Mouse (Mus musculus) CH12.LX (cell line): ENCODE data around the gene Cep170. TPM values are rescaled to one million over a fixed set of nuclear protein-coding genes. Genes with fewer than 3 reads are reported as not detected.
A peak's percentile ranks its signal among the peaks of the same experiment; 100 is the strongest.

Experiments used
- DNase-seq: peaks from one replicate; pipeline ENCODE4 v3.0.0-alpha.2; 2013; ENCODE audit errors: extremely low read depth
- H3K27ac ChIP-seq: 2 replicates; pipeline ENCODE4 v1.5.1; 2012; ENCODE audit warnings: low read depth, mild to moderate bottlenecking, control low read depth, moderate library complexity; ENCODE audit not compliant: insufficient read depth
- H3K27me3 ChIP-seq: replicated peaks from 2 replicates; pipeline ENCODE3; 2012; ENCODE audit warnings: inconsistent platforms
- H3K36me3 ChIP-seq, 2 experiments: replicated peaks in 1 of 2; 2 replicates each; pipeline versions ENCODE3 to v1.6.1; 2012; ENCODE audit warnings: inconsistent platforms in 1 of 2, low read length in 1 of 2, mild to moderate bottlenecking in 1 of 2, mixed read lengths in 1 of 2, moderate library complexity in 1 of 2; ENCODE audit not compliant: control insufficient read depth in 1 of 2, insufficient read depth in 1 of 2
- H3K4me1 ChIP-seq, 2 experiments: 2 replicates each; pipeline ENCODE4 v1.6.1; 2012; ENCODE audit warnings: inconsistent platforms in 1 of 2, moderate library complexity in 1 of 2; ENCODE audit not compliant: insufficient read depth in 2 of 2, control insufficient read depth in 1 of 2
- H3K4me2 ChIP-seq: 2 replicates; pipeline ENCODE4 v1.6.1; 2012; ENCODE audit warnings: low read depth, mild to moderate bottlenecking, control low read depth; ENCODE audit not compliant: poor library complexity, insufficient read depth, severe bottlenecking
- H3K4me3 ChIP-seq, 3 experiments: fragments of 150-350 bp in 1 of 3; sonication (generic) in 1 of 3; replicated peaks in 1 of 3; 2 replicates each; pipeline versions ENCODE3 to v1.5.1; 2011 to 2012; ENCODE audit warnings: low read depth in 2 of 3, low read length in 2 of 3, mild to moderate bottlenecking in 2 of 3, moderate library complexity in 2 of 3, control low read depth in 1 of 3, improper control_type of control experiment in 1 of 3, inconsistent platforms in 1 of 3, mixed read lengths in 1 of 3; ENCODE audit not compliant: poor library complexity in 1 of 3
- H3K79me2 ChIP-seq: replicated peaks from 2 replicates; pipeline ENCODE4 v1.6.1; 2012; ENCODE audit warnings: mild to moderate bottlenecking, moderate library complexity; ENCODE audit not compliant: control insufficient read depth, poor library complexity, insufficient read depth, severe bottlenecking; ENCODE audit errors: extremely low read depth
- H3K9ac ChIP-seq: 2 replicates; pipeline ENCODE4 v1.6.1; 2012; ENCODE audit warnings: low read depth, mild to moderate bottlenecking, control low read depth, moderate library complexity; ENCODE audit not compliant: insufficient read depth
- H3K9me3 ChIP-seq: replicated peaks from 2 replicates; pipeline ENCODE3; 2012; ENCODE audit warnings: low read length, inconsistent platforms, mixed read lengths
- BHLHE40 ChIP-seq: IDR thresholded peaks from 2 replicates; pipeline ENCODE4 v1.6.1; 2011; ENCODE audit warnings: mild to moderate bottlenecking, low read depth, low read length, improper control_type of control experiment
- CHD1 ChIP-seq: IDR thresholded peaks from 2 replicates; pipeline ENCODE4 v1.6.1; 2012; ENCODE audit warnings: low read depth, low read length, improper control_type of control experiment, inconsistent platforms
- ELF1 ChIP-seq: IDR thresholded peaks from 2 replicates; pipeline ENCODE4 v1.6.1; 2014; ENCODE audit warnings: low read depth, mild to moderate bottlenecking, inconsistent platforms, low read length, improper control_type of control experiment
- EP300 ChIP-seq: IDR thresholded peaks from 2 replicates; pipeline ENCODE4 v1.6.1; 2011; ENCODE audit warnings: low read length, improper control_type of control experiment
- ETS1 ChIP-seq: conservative IDR thresholded peaks from 2 replicates; pipeline ENCODE4 v1.6.1; 2012; ENCODE audit warnings: low read depth, mild to moderate bottlenecking, inconsistent platforms, low read length, improper control_type of control experiment, moderate library complexity
- HCFC1 ChIP-seq: IDR thresholded peaks from 2 replicates; pipeline ENCODE4 v1.6.1; 2012; ENCODE audit warnings: low read depth, mild to moderate bottlenecking, inconsistent platforms, low read length, improper control_type of control experiment
- JUND ChIP-seq: conservative IDR thresholded peaks from 2 replicates; pipeline ENCODE4 v1.6.1; 2011; ENCODE audit warnings: low read depth, low read length, improper control_type of control experiment
- KAT2A ChIP-seq: IDR thresholded peaks from 2 replicates; pipeline ENCODE4 v1.6.1; 2012; ENCODE audit warnings: low read length, improper control_type of control experiment, inconsistent platforms; ENCODE audit not compliant: insufficient replicate concordance
- MAX ChIP-seq: IDR thresholded peaks from 2 replicates; pipeline ENCODE4 v1.6.1; 2011; ENCODE audit warnings: low read length, improper control_type of control experiment
- MXI1 ChIP-seq: IDR thresholded peaks from 2 replicates; pipeline ENCODE4 v1.6.1; 2011; ENCODE audit warnings: mild to moderate bottlenecking, low read depth, low read length, improper control_type of control experiment
- MYC ChIP-seq: IDR thresholded peaks from 2 replicates; pipeline ENCODE4 v1.6.1; 2011; ENCODE audit warnings: low read depth, mild to moderate bottlenecking, improper control_type of control experiment, low read length
- NRF1 ChIP-seq: IDR thresholded peaks from 2 replicates; pipeline ENCODE4 v1.6.1; 2014; ENCODE audit warnings: low read depth, mild to moderate bottlenecking, inconsistent platforms, low read length, improper control_type of control experiment, moderate library complexity
- POLR2A ChIP-seq: IDR thresholded peaks from 2 replicates; pipeline ENCODE4 v1.6.1; 2011; ENCODE audit warnings: low read depth, mild to moderate bottlenecking, improper control_type of control experiment, low read length
- POLR2AphosphoS2 ChIP-seq: IDR thresholded peaks from 2 replicates; pipeline ENCODE4 v1.6.1; 2011; ENCODE audit warnings: low read depth, low read length, improper control_type of control experiment
- dilution Hi-C: fragments of 300-500 bp; cut with MboI; formaldehyde crosslinking; loops from 2 replicates; pipeline ENCODE4 v1.14.3; 2020; ENCODE audit warnings: low sequenced_read_pairs; ENCODE audit not compliant: extremely low pct_unique_long_range_greater_than_20kb, extremely low pct_ligation_motif_present
- in situ Hi-C: fragments of 300-500 bp; cut with MboI; formaldehyde crosslinking; loops from 3 replicates; pipeline ENCODE4 v1.14.3; 2019; ENCODE audit warnings: low sequenced_read_pairs, low pct_ligation_motif_present, low pct_unique_long_range_greater_than_20kb, mixed read lengths
- polyA plus RNA-seq: library from polyadenylated mRNA; unstranded; fragments of >175 nt; gene quantifications from 2 replicates; pipeline ENCODE4 v1.2.1, GENCODE M21; 2012; ENCODE audit warnings: low read depth; ENCODE audit not compliant: insufficient read length
- total RNA-seq, 2 experiments: library from RNA; depleted of rRNA; stranded (reverse); fragments of 300-350 nt in 1 of 2; fragments of >200 nt in 1 of 2; gene quantifications; 2 replicates each; pipeline ENCODE4 v1.2.3; 2012 to 2014

Cep170 gene
- total and polyA plus RNA-seq, 3 experiments, result 14.8 to 16.6 (median 16.1) TPM

- dilution Hi-C loops (no loop called here), in situ Hi-C loops (loop anchor here (25.0 kb wide), 2 partner anchors 460 to 760 kb away; no protein-coding TSS in a partner anchor)
- Histone ChIP-seq H3K9ac (no peak overlapping the region), H3K4me2 (no peak overlapping the region), H3K36me3 (no peaks in the 10 kb centered on the region), H3K79me2 (no peaks in the 10 kb centered on the region), H3K9me3 (no peaks in the 10 kb centered on the region), H3K27ac (no peak overlapping the region), H3K4me1 (no peaks in the 10 kb centered on the region), H3K4me3 (no peak overlapping the region), H3K27me3 (no peaks in the 10 kb centered on the region)
- no peak for TF ChIP-seq EP300
- TF ChIP-seq MXI1, result peak; percentile 37; the same call in 1 of the 2 replicates
- DNase-seq, result peak; percentile 26
Measured at GRCm38 (mm10) chr1:176697091-176697490, 116.8 kb downstream of the Cep170 start.

- no peaks in the 10 kb centered on the region for H3K27me3 ChIP-seq
- H3K4me3 ChIP-seq, result no peak overlapping the region
- no peaks in the 10 kb centered on the region for H3K4me1 ChIP-seq
- TF ChIP-seq MAX (no peak), KAT2A (no peak), ETS1 (no peak), JUND (no peak), HCFC1 (no peak), POLR2AphosphoS2 (no peak), BHLHE40 (no peak), MYC (no peak), NRF1 (no peak)
- in situ Hi-C loops, result loop anchor here (25.0 kb wide), 2 partner anchors 454 to 754 kb away; no protein-coding TSS in a partner anchor
- dilution Hi-C loops, result no loop called here
- H3K9me3 ChIP-seq, result no peaks in the 10 kb centered on the region
- H3K27ac ChIP-seq, result no peak overlapping the region
- no peaks in the 10 kb centered on the region for H3K79me2 ChIP-seq
- no peaks in the 10 kb centered on the region for H3K36me3 ChIP-seq
- H3K4me2 ChIP-seq, result no peak overlapping the region
- no peak for DNase-seq
- no peak overlapping the region for H3K9ac ChIP-seq
Measured at GRCm38 (mm10) chr1:176691101-176691500, 122.8 kb downstream of the Cep170 start.

- Histone ChIP-seq H3K4me1 (no peaks in the 10 kb centered on the region), H3K27me3 (no peaks in the 10 kb centered on the region), H3K79me2 (no peaks in the 10 kb centered on the region), H3K4me3 (no peak overlapping the region), H3K36me3 (no peaks in the 10 kb centered on the region), H3K9ac (no peak overlapping the region), H3K9me3 (no peaks in the 10 kb centered on the region), H3K27ac (no peak overlapping the region), H3K4me2 (no peak overlapping the region)
- in situ Hi-C loops (loop anchor here (25.0 kb wide), 2 partner anchors 451 to 751 kb away; no protein-coding TSS in a partner anchor), dilution Hi-C loops (no loop called here)
- TF ChIP-seq BHLHE40 (no peak), MAX (no peak), POLR2AphosphoS2 (no peak), ELF1 (no peak), CHD1 (no peak), POLR2A (no peak)
- DNase-seq, result no peak
Measured at GRCm38 (mm10) chr1:176688251-176688880, 125.5 kb downstream of the Cep170 start.

Other genes with a start within 250 kb of the Cep170 start
- gene Sdccag8, start 593 bp upstream of the Cep170 start, total RNA-seq (2012; rRNA removed), result 16.7 and 18.7 TPM in 2 replicates
- gene Sdccag8, start 593 bp upstream of the Cep170 start, total RNA-seq (2014; rRNA removed), result 10.9 and 15.0 TPM in 2 replicates
- gene Sdccag8, start 593 bp upstream of the Cep170 start, polyA plus RNA-seq, result 10.7 and 11.2 TPM in 2 replicates